Comparison of ENCODE assay signal across 12 mouse cellular contexts in genomic region chr16:11021403-11022112, GRCm38 (mm10). TPM values are rescaled to one million over a fixed set of nuclear protein-coding genes. Genes with fewer than 3 reads are reported as not detected.
A peak's percentile ranks its signal among the peaks of the same experiment; 100 is the strongest.
DNase-seq lines count a peak whose midpoint lies in the region; ATAC-seq lines count a peak whose summit lies in the region.
"Had no signal": no experiment of that assay in that cellular context is flagged by ENCODE, and none has a peak within 500 bp of the region (broad histone marks: within the 10 kb centered on the region; RNA-seq: fewer than 3 reads in every experiment).

No protein-coding gene starts in this region.

- DNase-seq in forebrain, embryonic 14.5 days (ENCODE audit: low spot score) = peak; percentile 59
- DNase-seq in forebrain, embryonic 10.5 days (ENCODE audit: extremely low spot score, low spot score) = no peak
- peak; percentile 15 for DNase-seq in right cerebral cortex, adult 18-20 months
- no peak for DNase-seq in right cerebral cortex, postnatal 4 days
- no peak for DNase-seq in left cerebral cortex, adult 11 months (ENCODE audit: low spot score)
- DNase-seq in cerebellum, adult 9-10 months = no peak
- DNase-seq: cerebellum, adult 8-10 months; gastrocnemius, postnatal 25 days; lung, postnatal 10 days had no signal

- H3K36me3 ChIP-seq in forebrain, embryonic 14.5 days (ENCODE audit: control insufficient read depth, insufficient read depth, low read length) = no peaks in the 10 kb centered on the region
- H3K36me3 ChIP-seq in forebrain, embryonic 10.5 days (replicated peaks) = no peaks in the 10 kb centered on the region
- H3K36me3 ChIP-seq in hindbrain, embryonic 12.5 days = no peaks in the 10 kb centered on the region
- H3K36me3 ChIP-seq in neural tube, embryonic 14.5 days (ENCODE audit: control insufficient read depth, insufficient read depth, low read length) = no peaks in the 10 kb centered on the region

- no peaks in the 10 kb centered on the region for H3K9me3 ChIP-seq in forebrain, embryonic 14.5 days (replicated peaks; ENCODE audit: control insufficient read depth, low read length)
- H3K9me3 ChIP-seq in forebrain, embryonic 10.5 days = no peaks in the 10 kb centered on the region
- H3K9me3 ChIP-seq in hindbrain, embryonic 12.5 days (replicated peaks) = no peaks in the 10 kb centered on the region
- no peaks in the 10 kb centered on the region for H3K9me3 ChIP-seq in neural tube, embryonic 14.5 days (ENCODE audit: control insufficient read depth, low read length)

- WGBS in forebrain, embryonic 14.5 days = 33% methylated on average over 3 of the region's 3 CpGs
- 78% methylated on average over 3 of the region's 3 CpGs for WGBS in forebrain, embryonic 10.5 days
- 45% methylated on average over 3 of the region's 3 CpGs for WGBS in hindbrain, embryonic 12.5 days
- 57% methylated on average over 3 of the region's 3 CpGs for WGBS in neural tube, embryonic 14.5 days

- no peak overlapping the region for H3K4me3 ChIP-seq in forebrain, embryonic 14.5 days (ENCODE audit: low read depth, low read length)
- no peak overlapping the region for H3K4me3 ChIP-seq in forebrain, embryonic 10.5 days
- no peak overlapping the region for H3K4me3 ChIP-seq in hindbrain, embryonic 12.5 days
- H3K4me3 ChIP-seq in neural tube, embryonic 14.5 days (ENCODE audit: low read depth, low read length) = no peak overlapping the region

- H3K9ac ChIP-seq in forebrain, embryonic 14.5 days (ENCODE audit: low read length) = no peak overlapping the region
- no peak overlapping the region for H3K9ac ChIP-seq in hindbrain, embryonic 12.5 days
- no peak overlapping the region for H3K9ac ChIP-seq in neural tube, embryonic 14.5 days (replicated peaks; ENCODE audit: low read depth, low read length)

- no peak overlapping the region for H3K27ac ChIP-seq in forebrain, embryonic 14.5 days (ENCODE audit: low read depth, low read length)
- no peak overlapping the region for H3K27ac ChIP-seq in forebrain, embryonic 10.5 days
- peak overlapping the region; percentile 44 for H3K27ac ChIP-seq in hindbrain, embryonic 12.5 days
- no peak overlapping the region for H3K27ac ChIP-seq in neural tube, embryonic 14.5 days (ENCODE audit: low read depth, low read length)

- peak; percentile 90 for ATAC-seq in forebrain, embryonic 14.5 days
- ATAC-seq in hindbrain, embryonic 12.5 days (ENCODE audit: low FRiP score) = peak; percentile 84
- ATAC-seq in neural tube, embryonic 14.5 days (ENCODE audit: low read depth) = peak; percentile 78
- ATAC-seq: intestine, postnatal 0 days had no signal

- H3K27me3 ChIP-seq in forebrain, embryonic 14.5 days (replicated peaks; ENCODE audit: control insufficient read depth, insufficient read depth, low read length) = no peaks in the 10 kb centered on the region
- no peaks in the 10 kb centered on the region for H3K27me3 ChIP-seq in forebrain, embryonic 10.5 days (ENCODE audit: poor library complexity, severe bottlenecking)
- H3K27me3 ChIP-seq in hindbrain, embryonic 12.5 days = no peaks in the 10 kb centered on the region
- no peaks in the 10 kb centered on the region for H3K27me3 ChIP-seq in neural tube, embryonic 14.5 days (ENCODE audit: control insufficient read depth, insufficient read depth, low read length)

- H3K4me1 ChIP-seq in forebrain, embryonic 14.5 days (ENCODE audit: control insufficient read depth, insufficient read depth, low read length) = no peaks in the 10 kb centered on the region
- peaks cover 10% of the 10 kb centered on the region for H3K4me1 ChIP-seq in forebrain, embryonic 10.5 days
- H3K4me1 ChIP-seq in hindbrain, embryonic 12.5 days = peaks cover 12% of the 10 kb centered on the region
- H3K4me1 ChIP-seq in neural tube, embryonic 14.5 days (ENCODE audit: control insufficient read depth, insufficient read depth, low read length) = no peaks in the 10 kb centered on the region

- no peak overlapping the region for H3K4me2 ChIP-seq in forebrain, embryonic 14.5 days (ENCODE audit: low read length)
- H3K4me2 ChIP-seq in hindbrain, embryonic 12.5 days (replicated peaks) = no peak overlapping the region
- no peak overlapping the region for H3K4me2 ChIP-seq in neural tube, embryonic 14.5 days (ENCODE audit: low read depth, low read length)

RNA-seq across cellular contexts. Expression of gene Snn, which starts 39.2 kb away (rescaled TPM):
- polyA plus RNA-seq in forebrain, embryonic 14.5 days (2014; fragmentation: Nextera tagmentation; extraction: Ambion mirVana) = 170 and 171 TPM in 2 replicates
- 64.9 and 67.0 TPM in 2 replicates for polyA plus RNA-seq in forebrain, embryonic 10.5 days (2016; fragmentation: Nextera tagmentation; extraction: Ambion mirVana)
- polyA plus RNA-seq in hindbrain, embryonic 12.5 days (2016; fragmentation: Nextera tagmentation; extraction: Ambion mirVana) = 103 and 109 TPM in 2 replicates
- 133 and 142 TPM in 2 replicates for polyA plus RNA-seq in neural tube, embryonic 14.5 days (2014; fragmentation: Nextera tagmentation; extraction: Ambion mirVana)

RNA-seq across cellular contexts. Expression of gene Litaf, which starts 44.4 kb away (rescaled TPM):
- polyA plus RNA-seq in forebrain, embryonic 14.5 days (2014; fragmentation: Nextera tagmentation; extraction: Ambion mirVana) = 41.4 and 44.5 TPM in 2 replicates
- 61.7 and 65.1 TPM in 2 replicates for polyA plus RNA-seq in forebrain, embryonic 10.5 days (2016; fragmentation: Nextera tagmentation; extraction: Ambion mirVana)
- polyA plus RNA-seq in hindbrain, embryonic 12.5 days (2016; fragmentation: Nextera tagmentation; extraction: Ambion mirVana) = 59.7 and 65.3 TPM in 2 replicates
- polyA plus RNA-seq in neural tube, embryonic 14.5 days (2014; fragmentation: Nextera tagmentation; extraction: Ambion mirVana) = 20.4 and 26.7 TPM in 2 replicates

Comparison
In these comparisons a context has a peak if more than half of its experiments do, and no peak if none do; other contexts are left out.
1. DNase-seq: peak in forebrain, embryonic 14.5 days (single experiment) and right cerebral cortex, adult 18-20 months (single experiment); none in forebrain, embryonic 10.5 days (single experiment), right cerebral cortex, postnatal 4 days (single experiment), left cerebral cortex, adult 11 months (single experiment) and cerebellum, adult 9-10 months (single experiment).
2. Peak in every context shown above with its lines, with median percentiles within 50 percentile points of each other: ATAC-seq.